Mouse (Mus musculus) intestine, postnatal 0 days (tissue): ENCODE results near the gene Fcgr4. TPM values are rescaled to one million over a fixed set of nuclear protein-coding genes. Genes with fewer than 3 reads are reported as not detected.

Experiments used
- ATAC-seq: fragments of 200-750 bp; cut with Nextera tagmentation; 2 replicates; pipeline ENCODE4 v1.8.0; 2017; ENCODE audit warnings: mild to moderate bottlenecking, moderate TSS enrichment, moderate library complexity
- H3K27ac ChIP-seq: fragments of 300-500 bp; sonication (generic); 2 replicates; pipeline ENCODE4 v1.5.1; 2014; ENCODE audit warnings: mild to moderate bottlenecking, low read depth, low read length, moderate library complexity
- H3K27me3 ChIP-seq: fragments of 300-500 bp; sonication (generic); replicated peaks from 2 replicates; pipeline ENCODE4 v1.6.1; 2014; ENCODE audit warnings: low read length, mixed read lengths; ENCODE audit not compliant: control insufficient read depth, insufficient read depth
- H3K36me3 ChIP-seq: fragments of 300-500 bp; sonication (generic); 2 replicates; pipeline ENCODE4 v1.6.1; 2014; ENCODE audit warnings: mild to moderate bottlenecking, moderate library complexity; ENCODE audit not compliant: control insufficient read depth, insufficient read depth
- H3K4me1 ChIP-seq: fragments of 300-500 bp; sonication (generic); replicated peaks from 2 replicates; pipeline ENCODE4 v1.6.1; 2014; ENCODE audit warnings: antibody characterized with exemption, low read length, mixed read lengths; ENCODE audit not compliant: control insufficient read depth, insufficient read depth
- H3K4me2 ChIP-seq: fragments of 300-500 bp; sonication (generic); replicated peaks from 2 replicates; pipeline ENCODE4 v1.6.1; 2014; ENCODE audit warnings: low read depth, mild to moderate bottlenecking, moderate library complexity
- H3K4me3 ChIP-seq: fragments of 300-500 bp; sonication (generic); 2 replicates; pipeline ENCODE4 v1.5.1; 2014; ENCODE audit warnings: low read depth, low read length
- H3K9ac ChIP-seq: fragments of 300-500 bp; sonication (generic); 2 replicates; pipeline ENCODE4 v1.6.1; 2014; ENCODE audit warnings: mild to moderate bottlenecking, low read depth, low read length
- H3K9me3 ChIP-seq: fragments of 300-500 bp; sonication (generic); 2 replicates; pipeline ENCODE4 v1.6.1; 2016; ENCODE audit warnings: mixed run types; ENCODE audit not compliant: control insufficient read depth
- CTCF ChIP-seq: sonication (generic); IDR thresholded peaks from 2 replicates; pipeline ENCODE4 v1.5.1; 2016; ENCODE audit warnings: low read depth, mild to moderate bottlenecking, control low read depth, antibody characterized with exemption, moderate library complexity
- WGBS: fragments of 180-500 bp; shearing (Covaris S2); extraction: QIAGEN DNeasy Blood & Tissue Kit; methylation state at CpG from one replicate; pipeline ENCODE4 v1.1.7; 2014; 5-methylcytosine and 5-hydroxymethylcytosine counted together
- polyA plus RNA-seq: library from polyadenylated mRNA; unstranded; fragments of >200 nt; fragmentation: Nextera tagmentation; extraction: Ambion mirVana; gene quantifications from 2 replicates; pipeline ENCODE4 v1.2.1, GENCODE M21; 2015

The Fcgr4 gene
- polyA plus RNA-seq, 1 experiment from 2014 or later = 3.7 TPM

GRCm38 (mm10) chr1:170989656-170990055, 29.1 kb upstream of the Fcgr4 start:
- H3K9me3 ChIP-seq = no peaks in the 10 kb centered on the region
- H3K4me2 ChIP-seq = no peak overlapping the region
- no peaks in the 10 kb centered on the region for H3K4me1 ChIP-seq
- no peak for TF ChIP-seq CTCF
- 80% methylated on average over 9 of the region's 9 CpGs for WGBS
- ATAC-seq = no peak
- H3K9ac ChIP-seq = no peak overlapping the region
- no peak overlapping the region for H3K4me3 ChIP-seq
- no peaks in the 10 kb centered on the region for H3K27me3 ChIP-seq
- H3K36me3 ChIP-seq = no peaks in the 10 kb centered on the region
- H3K27ac ChIP-seq = no peak overlapping the region

GRCm38 (mm10) chr1:170992550-170992949, 26.2 kb upstream of the Fcgr4 start:
- Histone ChIP-seq H3K27me3 (no peaks in the 10 kb centered on the region), H3K27ac (no peak overlapping the region), H3K4me3 (no peak overlapping the region), H3K4me2 (no peak overlapping the region), H3K36me3 (no peaks in the 10 kb centered on the region), H3K9me3 (no peaks in the 10 kb centered on the region), H3K4me1 (no peaks in the 10 kb centered on the region), H3K9ac (no peak overlapping the region)
- WGBS = 59% methylated on average over 5 of the region's 5 CpGs
- TF ChIP-seq CTCF = peak; percentile 86
- no peak for ATAC-seq

GRCm38 (mm10) chr1:170996034-170996433, 22.7 kb upstream of the Fcgr4 start:
- H3K9me3 ChIP-seq = no peaks in the 10 kb centered on the region
- no peaks in the 10 kb centered on the region for H3K36me3 ChIP-seq
- no peak for TF ChIP-seq CTCF
- no peaks in the 10 kb centered on the region for H3K27me3 ChIP-seq
- H3K4me3 ChIP-seq = no peak overlapping the region
- H3K9ac ChIP-seq = no peak overlapping the region
- ATAC-seq = no peak
- H3K27ac ChIP-seq = no peak overlapping the region
- no peak overlapping the region for H3K4me2 ChIP-seq
- WGBS = 79% methylated on average over 3 of the region's 3 CpGs
- H3K4me1 ChIP-seq = no peaks in the 10 kb centered on the region

GRCm38 (mm10) chr1:170996753-170997152, 22.0 kb upstream of the Fcgr4 start:
- no peak overlapping the region for H3K4me2 ChIP-seq
- 30% methylated on average over 3 of the region's 3 CpGs for WGBS

GRCm38 (mm10) chr1:170997756-170998655, 20.7 kb upstream of the Fcgr4 start:
- Histone ChIP-seq H3K4me1 (no peaks in the 10 kb centered on the region), H3K9me3 (no peaks in the 10 kb centered on the region), H3K4me3 (no peak overlapping the region), H3K27ac (no peak overlapping the region), H3K4me2 (peak overlapping the region; percentile 6; the same call in 1 of the 2 replicates), H3K27me3 (no peaks in the 10 kb centered on the region), H3K9ac (no peak overlapping the region), H3K36me3 (no peaks in the 10 kb centered on the region)
- 56% methylated on average over 21 of the region's 21 CpGs for WGBS
- ATAC-seq = no peak
- no peak for TF ChIP-seq CTCF

More at GRCm38 (mm10) chr1:170996753-170997152, 22.0 kb upstream of the Fcgr4 start:
- TF ChIP-seq CTCF = peak; percentile 86
- Histone ChIP-seq H3K4me3 (no peak overlapping the region), H3K36me3 (no peaks in the 10 kb centered on the region), H3K27ac (no peak overlapping the region), H3K27me3 (no peaks in the 10 kb centered on the region), H3K9ac (no peak overlapping the region), H3K4me1 (no peaks in the 10 kb centered on the region), H3K9me3 (no peaks in the 10 kb centered on the region)
- no peak for ATAC-seq

- Histone ChIP-seq H3K9ac (no peak overlapping the region), H3K36me3 (no peaks in the 10 kb centered on the region), H3K27me3 (no peaks in the 10 kb centered on the region), H3K27ac (no peak overlapping the region), H3K4me3 (no peak overlapping the region), H3K4me1 (no peaks in the 10 kb centered on the region), H3K4me2 (no peak overlapping the region), H3K9me3 (no peaks in the 10 kb centered on the region)
- TF ChIP-seq CTCF = no peak
- ATAC-seq = no peak
Measured at GRCm38 (mm10) chr1:170999811-171000210, 18.9 kb upstream of the Fcgr4 start.
